Mouse (Mus musculus): ENCODE data around the gene Gart. TPM values are rescaled to one million over a fixed set of nuclear protein-coding genes. Genes with fewer than 3 reads are reported as not detected.

Gart gene
- polyA plus RNA-seq (2015; fragmentation: Illumina TruSeq; extraction: RNeasy Lipid Tissue Mini Kit (QIAGEN cat#74804); ENCODE audit: low read depth, low replicate concordance) = 32.0 TPM

DNA sequence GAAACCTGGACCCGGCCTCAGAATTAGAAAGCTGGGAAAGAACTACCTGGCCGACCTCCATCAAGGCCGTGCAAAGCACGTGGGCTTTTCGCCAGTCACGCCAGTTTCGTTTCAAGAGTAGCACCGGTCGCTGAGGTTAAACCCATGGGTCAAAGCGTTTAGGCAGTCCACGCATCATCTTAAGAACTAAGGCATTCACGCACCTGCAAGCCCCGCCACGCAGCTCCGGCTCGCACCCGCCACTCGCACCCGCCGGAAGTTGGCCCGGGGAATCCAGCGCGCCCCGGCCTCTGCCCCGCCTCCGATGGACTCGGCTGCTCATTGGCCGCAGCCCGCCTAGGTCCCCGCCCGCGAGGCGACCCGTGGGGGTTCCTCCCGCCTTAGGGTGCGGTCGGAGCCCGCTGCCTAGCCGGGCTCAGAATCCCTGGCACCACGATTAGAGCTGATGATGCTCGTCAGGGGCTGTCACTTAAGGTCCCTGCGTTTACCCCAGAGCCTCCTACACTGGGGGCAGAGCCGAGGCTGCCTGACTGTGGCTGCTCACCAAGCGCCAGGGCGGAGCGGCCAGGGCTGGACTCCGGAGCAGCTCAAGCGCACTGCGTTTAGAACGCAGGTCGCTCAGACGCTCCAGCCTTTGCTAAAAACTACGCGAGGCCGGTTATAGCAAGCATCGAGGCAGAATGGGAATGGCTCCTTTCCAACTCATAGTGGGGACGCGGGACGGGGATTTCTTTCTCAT is at the start of gene Gart:
Gart (minus strand) TSS at position 272 of the 739 bp plus-strand sequence.

DNA sequence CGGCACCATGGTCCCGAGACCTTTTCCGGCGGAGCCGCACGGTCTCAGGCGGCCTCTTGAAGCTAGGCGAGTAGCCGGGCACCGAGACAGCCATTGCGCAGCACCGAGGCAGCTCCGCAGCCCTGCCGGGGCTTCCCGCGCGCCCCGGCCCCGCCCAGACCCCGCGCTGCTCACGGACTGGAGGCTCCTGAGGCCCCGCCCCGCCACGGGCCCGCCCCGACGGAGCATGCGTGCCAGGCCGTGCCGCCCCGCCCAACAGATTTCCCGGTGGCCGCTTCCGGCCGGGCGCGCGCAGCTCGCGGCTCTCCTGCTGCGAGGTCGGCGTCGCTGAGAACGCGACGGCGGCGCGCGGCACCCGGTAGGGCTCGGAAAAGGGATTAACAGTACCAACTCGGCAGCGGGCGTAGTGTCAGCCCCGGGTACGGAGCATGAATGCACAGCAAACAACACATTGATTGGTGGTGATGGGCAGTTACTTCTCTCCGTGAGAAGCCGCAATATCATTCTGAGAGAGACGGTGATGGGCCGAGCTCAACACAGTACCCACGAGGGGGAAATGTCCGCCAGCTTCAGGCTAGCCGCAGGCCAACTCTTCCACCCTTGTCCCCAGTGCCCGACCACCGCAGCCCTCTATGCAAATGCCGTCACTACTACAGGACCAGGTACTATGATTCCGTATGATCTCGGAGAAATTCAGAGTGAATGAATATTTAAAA is 42.0 kb upstream of the Gart start, which contains the start of gene Donson:
Donson (minus strand) TSS at position 152 of the 716 bp plus-strand sequence.

DNA sequence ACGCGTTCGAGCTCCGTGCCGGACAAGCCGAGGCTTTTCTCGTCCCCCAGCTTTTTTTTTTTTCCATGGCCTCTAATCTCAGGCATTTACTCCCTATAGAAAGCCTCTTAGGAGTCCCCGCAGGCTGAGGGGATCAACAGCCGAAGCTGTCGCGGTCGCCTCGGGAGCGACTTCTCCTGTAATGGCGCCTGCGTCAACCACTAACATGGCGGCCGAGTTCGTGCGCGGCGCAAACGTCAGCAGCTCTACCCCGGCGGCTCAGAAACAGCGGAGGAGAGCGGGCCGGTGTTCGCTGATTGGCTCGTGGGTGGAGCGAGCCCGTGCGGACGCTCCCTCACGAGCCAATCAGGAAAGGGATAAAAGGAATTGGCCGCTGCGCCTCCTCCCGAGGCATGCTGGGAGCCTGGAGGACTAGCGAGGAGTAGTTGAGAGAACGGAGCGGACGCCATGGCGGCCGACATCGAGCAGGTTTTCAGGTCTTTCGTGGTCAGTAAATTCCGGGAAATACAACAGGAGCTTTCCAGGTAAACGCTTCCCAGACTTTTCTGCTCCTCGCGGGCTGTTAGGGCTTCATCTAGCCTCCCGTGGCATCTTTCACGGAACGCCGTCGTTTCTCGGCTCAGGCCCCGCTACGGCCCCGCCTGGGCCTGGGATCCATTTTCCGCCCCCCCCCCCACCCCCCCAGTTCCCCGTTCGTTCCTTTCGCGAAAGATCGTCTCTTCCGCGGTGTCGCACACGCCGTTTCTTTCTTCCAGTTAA is 888 bp upstream of the Gart start, which contains the start of gene Son:
Son (plus strand) TSS at position 46 of the 759 bp plus-strand sequence.

DNA sequence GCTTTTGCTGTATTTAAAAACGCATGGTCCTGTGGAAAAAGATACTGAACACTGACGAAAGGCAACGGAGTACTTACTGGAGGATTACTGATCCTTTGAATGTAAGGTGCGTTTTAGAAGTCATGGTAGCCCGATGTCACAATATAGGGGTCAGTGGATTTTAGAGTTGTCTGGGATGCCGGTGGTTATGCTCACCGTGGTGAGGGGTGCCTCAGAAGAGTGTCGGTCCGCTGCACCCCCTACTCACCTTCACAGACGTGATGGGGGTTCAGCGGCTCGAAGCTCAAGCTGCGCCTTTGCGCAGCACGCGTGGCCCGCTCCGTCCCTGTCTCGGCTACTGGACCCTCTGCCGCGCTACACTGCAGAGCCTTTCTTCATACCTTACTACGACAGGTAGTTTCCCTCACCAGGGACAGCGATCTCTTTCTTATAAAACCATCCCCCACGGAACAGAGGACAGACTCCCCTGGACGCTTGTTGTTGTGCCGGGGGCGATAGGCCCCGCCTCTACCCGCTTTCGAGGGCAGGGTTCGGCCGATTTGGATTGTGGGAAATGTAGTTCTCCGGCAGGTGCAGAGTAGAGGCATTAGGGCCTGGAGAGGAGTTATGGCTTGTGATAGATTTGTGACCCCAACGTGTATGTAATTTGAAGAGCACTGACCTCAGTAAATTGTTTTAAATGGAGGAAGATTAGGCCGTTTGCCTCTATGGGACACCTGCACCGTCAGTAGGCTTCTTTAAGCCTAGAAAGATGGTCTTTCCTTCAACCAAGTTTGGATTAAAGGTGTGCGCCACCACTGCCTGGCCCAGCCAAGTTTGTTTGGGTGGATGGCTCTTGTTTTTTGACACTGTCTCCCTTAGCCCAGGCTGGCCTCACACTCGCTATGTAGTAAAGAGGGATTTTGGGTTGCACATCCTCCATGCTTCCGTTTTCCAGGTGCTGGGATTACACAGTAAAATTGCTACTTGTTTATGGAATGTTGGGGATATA is 27.9 kb downstream of the Gart start, which contains the start of gene Dnajc28:
Dnajc28 (minus strand) TSS at position 516 of the 991 bp plus-strand sequence.

DNA sequence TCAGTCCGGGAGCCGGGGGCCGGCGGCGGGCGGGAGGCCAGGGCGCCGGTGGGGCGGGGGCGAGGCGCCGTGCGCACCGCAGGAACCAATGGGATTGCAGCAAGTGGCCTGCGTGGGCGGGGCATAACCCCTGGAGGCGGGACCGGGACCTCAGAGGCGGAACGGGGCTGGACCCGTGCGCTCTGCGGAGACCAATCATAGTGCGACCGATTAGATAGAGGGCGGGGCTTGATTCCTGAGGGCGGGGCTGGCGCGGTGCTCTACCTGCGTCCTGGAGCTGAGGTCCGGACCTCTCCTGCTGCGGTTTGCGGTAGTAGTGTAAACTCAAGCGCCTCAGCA is 49.1 kb downstream of the Gart start, which contains the start of gene Tmem50b:
Tmem50b (minus strand) TSS at position 129 of the 339 bp plus-strand sequence.

Other genes with a start within 250 kb of the Gart start
- 12.1 TPM for gene Il10rb, start 240.8 kb downstream of the Gart start, polyA plus RNA-seq (2015; fragmentation: Illumina TruSeq; extraction: RNeasy Lipid Tissue Mini Kit (QIAGEN cat#74804); ENCODE audit: low read depth, low replicate concordance)
- gene Ifnar1, start 161.7 kb downstream of the Gart start, polyA plus RNA-seq (2015; fragmentation: Illumina TruSeq; extraction: RNeasy Lipid Tissue Mini Kit (QIAGEN cat#74804); ENCODE audit: low read depth, low replicate concordance) = 29.7 TPM
- gene Ifngr2, start 99.9 kb downstream of the Gart start, polyA plus RNA-seq (2015; fragmentation: Illumina TruSeq; extraction: RNeasy Lipid Tissue Mini Kit (QIAGEN cat#74804); ENCODE audit: low read depth, low replicate concordance) = 42.7 TPM
- 95.7 TPM for gene Tmem50b, start 49.2 kb downstream of the Gart start, polyA plus RNA-seq (2015; fragmentation: Illumina TruSeq; extraction: RNeasy Lipid Tissue Mini Kit (QIAGEN cat#74804); ENCODE audit: low read depth, low replicate concordance)
- 10.5 TPM for gene Dnajc28, start 27.9 kb downstream of the Gart start, polyA plus RNA-seq (2015; fragmentation: Illumina TruSeq; extraction: RNeasy Lipid Tissue Mini Kit (QIAGEN cat#74804); ENCODE audit: low read depth, low replicate concordance)
- gene Son, start 554 bp upstream of the Gart start, polyA plus RNA-seq (2015; fragmentation: Illumina TruSeq; extraction: RNeasy Lipid Tissue Mini Kit (QIAGEN cat#74804); ENCODE audit: low read depth, low replicate concordance) = 204 TPM
- gene Donson, start 41.8 kb upstream of the Gart start, polyA plus RNA-seq (2015; fragmentation: Illumina TruSeq; extraction: RNeasy Lipid Tissue Mini Kit (QIAGEN cat#74804); ENCODE audit: low read depth, low replicate concordance) = 19.8 TPM
- gene Cryzl1, start 82.0 kb upstream of the Gart start, polyA plus RNA-seq (2015; fragmentation: Illumina TruSeq; extraction: RNeasy Lipid Tissue Mini Kit (QIAGEN cat#74804); ENCODE audit: low read depth, low replicate concordance) = 149 TPM
- gene Itsn1, start 82.3 kb upstream of the Gart start, polyA plus RNA-seq (2015; fragmentation: Illumina TruSeq; extraction: RNeasy Lipid Tissue Mini Kit (QIAGEN cat#74804); ENCODE audit: low read depth, low replicate concordance) = 49.4 TPM

Data from brain, adult 10 weeks (tissue).